Mouse (Mus musculus) kidney, adult 2 months (tissue): ENCODE data around the gene Mrfap1.

ENCODE experiments used
- CTCF ChIP-seq: fragments of 200-500 bp; conservative IDR thresholded peaks from 2 replicates; pipeline ENCODE4 v1.5.1; 2011; ENCODE audit warnings: low read depth, mild to moderate bottlenecking, control low read depth, low read length, moderate library complexity, mixed read lengths; ENCODE audit not compliant: insufficient read depth, insufficient read length
- POLR2A ChIP-seq: fragments of 200-500 bp; IDR thresholded peaks from one replicate; pipeline ENCODE4 v1.6.1; 2011; ENCODE audit warnings: low read depth, low read length, control low read depth

DNA sequence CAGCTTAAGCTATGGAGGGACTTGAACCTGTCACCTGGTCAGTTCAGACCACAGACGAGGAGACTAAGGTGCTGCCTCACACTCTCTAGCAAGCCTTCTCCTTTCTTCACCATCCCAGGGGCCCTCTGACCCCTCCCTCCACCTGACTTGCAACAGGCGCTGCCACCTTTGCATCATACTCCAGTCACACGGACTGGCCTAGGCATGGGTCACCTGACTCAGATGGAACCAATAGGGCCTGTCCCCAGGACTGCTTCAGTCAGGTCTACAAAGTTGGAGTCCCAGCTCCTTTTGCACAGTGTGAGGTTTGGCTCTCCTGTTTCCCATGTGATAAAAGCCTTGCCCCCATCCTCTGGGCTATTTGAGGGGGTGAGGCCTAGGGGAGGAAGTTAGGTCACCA, 14.1 kb upstream of the Mrfap1 start:
- TF ChIP-seq CTCF, result no peak
- TF ChIP-seq POLR2A, result no peak
